Mouse (Mus musculus) liver, postnatal 0 days (tissue): ENCODE measurements around the gene Mrps18a.

Experiments used
- CTCF ChIP-seq: sonication (generic); IDR thresholded peaks from 2 replicates; pipeline ENCODE4 v1.5.1; 2016; ENCODE audit warnings: antibody characterized with exemption, low read depth
- EP300 ChIP-seq: IDR thresholded peaks from 2 replicates; pipeline ENCODE4 v1.6.1; 2016; ENCODE audit warnings: antibody characterized with exemption, low read depth, mild to moderate bottlenecking

DNA sequence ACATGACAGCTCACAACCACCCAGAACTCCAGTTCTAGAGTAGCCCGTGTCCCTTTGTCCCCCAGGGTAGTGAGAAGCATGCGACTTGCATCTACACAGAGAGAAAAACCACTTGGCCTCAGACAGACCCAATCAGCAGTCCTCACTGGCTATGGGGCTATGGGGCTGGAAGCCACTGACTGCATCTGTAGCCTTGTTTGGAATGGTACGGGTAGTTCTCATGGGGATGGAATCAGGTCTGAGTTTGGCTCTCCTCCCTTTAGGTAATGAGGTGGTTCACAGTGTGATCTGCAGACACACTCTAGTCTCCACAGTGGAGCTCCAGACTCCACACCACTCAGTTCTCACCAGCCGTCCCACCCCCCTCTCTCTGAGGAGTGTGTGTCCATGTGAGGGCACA lies 12.5 kb downstream of the Mrps18a start:
- TF ChIP-seq CTCF (no peak), EP300 (no peak)
